Mouse (Mus musculus): ENCODE measurements around the gene Btbd9. TPM values are rescaled to one million over a fixed set of nuclear protein-coding genes. Genes with fewer than 3 reads are reported as not detected.

Btbd9 gene
- polyA plus RNA-seq, 1 experiment from 2014 or later: 79.2 TPM

- Histone ChIP-seq H3K27ac (no peak overlapping the region), H3K4me2 (no peak overlapping the region), H3K9ac (no peak overlapping the region), H3K4me3 (no peak overlapping the region), H3K9me3 (no peaks in the 10 kb centered on the region), H3K36me3 (no peaks in the 10 kb centered on the region), H3K27me3 (no peaks in the 10 kb centered on the region), H3K4me1 (peaks cover 12% of the 10 kb centered on the region)
- WGBS: 96% methylated on average over 2 of the region's 2 CpGs
- no peak for ATAC-seq (ENCODE audit: insufficient number of reproducible peaks, insufficient read depth, low FRiP score, low TSS enrichment, low read depth)
These were observed 290.6 kb downstream of the Btbd9 start for GRCm38 (mm10) chr17:30285641-30286040.

GRCm38 (mm10) chr17:30283460-30284050, 292.7 kb downstream of the Btbd9 start:
- Histone ChIP-seq H3K27me3 (no peaks in the 10 kb centered on the region), H3K4me1 (peaks cover 29% of the 10 kb centered on the region), H3K36me3 (no peaks in the 10 kb centered on the region), H3K9ac (no peak overlapping the region), H3K9me3 (no peaks in the 10 kb centered on the region), H3K4me2 (no peak overlapping the region), H3K27ac (no peak overlapping the region), H3K4me3 (no peak overlapping the region)
- ATAC-seq (ENCODE audit: insufficient number of reproducible peaks, insufficient read depth, low FRiP score, low TSS enrichment, low read depth): no peak
- WGBS: 72% methylated on average over 4 of the region's 4 CpGs

GRCm38 (mm10) chr17:30283001-30283400, 293.3 kb downstream of the Btbd9 start:
- H3K9me3 ChIP-seq: no peaks in the 10 kb centered on the region
- no peak overlapping the region for H3K27ac ChIP-seq
- H3K36me3 ChIP-seq: no peaks in the 10 kb centered on the region
- H3K4me3 ChIP-seq: no peak overlapping the region
- no peak overlapping the region for H3K4me2 ChIP-seq
- H3K4me1 ChIP-seq: peaks cover 29% of the 10 kb centered on the region
- H3K9ac ChIP-seq: no peak overlapping the region
- ATAC-seq (ENCODE audit: insufficient number of reproducible peaks, insufficient read depth, low FRiP score, low TSS enrichment, low read depth): no peak
- no peaks in the 10 kb centered on the region for H3K27me3 ChIP-seq

DNA sequence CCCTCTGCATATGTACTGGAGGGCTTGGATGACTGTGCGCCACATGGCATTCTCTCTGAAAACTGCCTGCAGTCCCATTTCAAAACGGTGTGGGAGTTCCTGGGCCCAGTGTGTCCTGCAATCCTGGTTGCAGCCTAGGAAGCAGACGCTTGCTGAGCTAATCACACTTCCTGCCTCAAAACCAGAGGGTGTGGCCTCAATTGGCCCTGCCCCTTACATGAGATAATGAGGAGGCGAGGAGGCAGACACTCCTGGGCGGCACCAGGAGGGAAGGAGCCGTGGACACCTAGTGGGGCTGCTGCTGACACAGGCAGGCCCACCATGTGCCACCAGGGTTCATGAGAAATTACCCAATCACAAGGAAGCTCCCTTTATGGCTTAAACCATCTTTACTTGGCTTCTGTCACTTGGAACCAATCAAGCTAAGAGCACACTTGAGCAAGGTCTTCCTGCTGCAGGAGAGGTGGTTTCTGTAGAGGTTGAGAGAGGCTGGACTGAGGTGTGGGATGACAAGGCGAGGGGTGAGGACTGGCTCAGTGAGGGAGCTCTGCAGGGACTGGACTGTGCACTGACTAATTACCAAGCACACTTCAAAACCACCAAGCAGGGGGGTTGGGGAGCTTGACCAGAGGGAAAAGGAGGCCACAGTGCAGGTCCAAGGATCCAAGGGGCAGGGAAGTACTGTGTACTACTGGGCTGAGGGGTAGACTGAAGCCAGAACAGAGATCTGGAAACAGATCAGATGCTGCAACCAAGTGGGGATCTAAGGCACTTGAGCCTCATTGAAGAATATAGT, 295.8 kb downstream of the Btbd9 start:
- Histone ChIP-seq H3K4me3 (no peak overlapping the region), H3K9ac (no peak overlapping the region), H3K4me2 (no peak overlapping the region), H3K27ac (no peak overlapping the region), H3K9me3 (no peaks in the 10 kb centered on the region), H3K27me3 (no peaks in the 10 kb centered on the region), H3K36me3 (no peaks in the 10 kb centered on the region), H3K4me1 (peaks cover 21% of the 10 kb centered on the region)
- 59% methylated on average over 7 of the region's 7 CpGs for WGBS
- ATAC-seq (ENCODE audit: insufficient number of reproducible peaks, insufficient read depth, low FRiP score, low TSS enrichment, low read depth): no peak

- no peak for ATAC-seq (ENCODE audit: insufficient number of reproducible peaks, insufficient read depth, low FRiP score, low TSS enrichment, low read depth)
- H3K27me3 ChIP-seq: no peaks in the 10 kb centered on the region
- H3K36me3 ChIP-seq: no peaks in the 10 kb centered on the region
- no peaks in the 10 kb centered on the region for H3K9me3 ChIP-seq
- H3K9ac ChIP-seq: no peak overlapping the region
- no peak overlapping the region for H3K27ac ChIP-seq
- H3K4me2 ChIP-seq: no peak overlapping the region
- WGBS: 46% methylated on average over 5 of the region's 5 CpGs
- no peak overlapping the region for H3K4me3 ChIP-seq
- H3K4me1 ChIP-seq: peaks cover 21% of the 10 kb centered on the region
These were observed 296.6 kb downstream of the Btbd9 start for GRCm38 (mm10) chr17:30279684-30280083.

GRCm38 (mm10) chr17:30278596-30279378, 297.5 kb downstream of the Btbd9 start:
- 33% methylated on average over 16 of the region's 16 CpGs for WGBS

GRCm38 (mm10) chr17:30276477-30276876, 299.8 kb downstream of the Btbd9 start:
- no peak overlapping the region for H3K27ac ChIP-seq
- H3K4me1 ChIP-seq: peaks cover 21% of the 10 kb centered on the region
- H3K27me3 ChIP-seq: no peaks in the 10 kb centered on the region
- no peak overlapping the region for H3K4me3 ChIP-seq
- H3K36me3 ChIP-seq: no peaks in the 10 kb centered on the region
- WGBS: 58% methylated on average over 4 of the region's 4 CpGs
- no peak overlapping the region for H3K4me2 ChIP-seq
- ATAC-seq (ENCODE audit: insufficient number of reproducible peaks, insufficient read depth, low FRiP score, low TSS enrichment, low read depth): no peak
- no peaks in the 10 kb centered on the region for H3K9me3 ChIP-seq
- no peak overlapping the region for H3K9ac ChIP-seq

More at GRCm38 (mm10) chr17:30278596-30279378, 297.5 kb downstream of the Btbd9 start:
- Histone ChIP-seq H3K27me3 (no peaks in the 10 kb centered on the region), H3K4me1 (peaks cover 21% of the 10 kb centered on the region), H3K27ac (no peak overlapping the region), H3K4me3 (no peak overlapping the region), H3K36me3 (no peaks in the 10 kb centered on the region), H3K9ac (no peak overlapping the region), H3K9me3 (no peaks in the 10 kb centered on the region), H3K4me2 (no peak overlapping the region)
- ATAC-seq (ENCODE audit: insufficient number of reproducible peaks, insufficient read depth, low FRiP score, low TSS enrichment, low read depth): no peak

DNA sequence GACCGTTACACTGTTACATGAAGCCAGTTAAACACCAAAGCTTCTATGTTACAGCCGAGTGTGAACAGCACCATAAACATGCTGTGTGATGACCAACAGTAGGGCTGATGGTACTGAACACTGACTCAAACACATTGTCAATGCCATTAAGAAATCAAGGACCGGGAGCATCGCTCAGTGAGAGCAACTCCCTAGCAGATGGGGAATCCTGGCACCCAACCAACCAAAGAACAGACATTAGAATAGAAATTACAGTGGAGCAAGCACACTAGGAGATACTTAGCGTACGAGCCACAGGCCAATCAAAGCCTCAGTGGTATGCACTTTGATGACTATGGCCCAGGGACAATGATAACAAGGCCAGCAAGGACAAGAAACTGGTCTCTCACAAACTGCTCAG, 303.5 kb downstream of the Btbd9 start:
- no peak overlapping the region for H3K4me2 ChIP-seq
- no peak overlapping the region for H3K4me3 ChIP-seq
- 89% methylated on average over 6 of the region's 6 CpGs for WGBS
- H3K27me3 ChIP-seq: no peaks in the 10 kb centered on the region
- no peaks in the 10 kb centered on the region for H3K9me3 ChIP-seq
- 0 out of 2 replicates have a peak, but pooled peaks cover 3% of the 10 kb centered on the region for H3K4me1 ChIP-seq
- no peak overlapping the region for H3K9ac ChIP-seq
- no peaks in the 10 kb centered on the region for H3K36me3 ChIP-seq
- no peak for ATAC-seq (ENCODE audit: insufficient number of reproducible peaks, insufficient read depth, low FRiP score, low TSS enrichment, low read depth)
- H3K27ac ChIP-seq: no peak overlapping the region

DNA sequence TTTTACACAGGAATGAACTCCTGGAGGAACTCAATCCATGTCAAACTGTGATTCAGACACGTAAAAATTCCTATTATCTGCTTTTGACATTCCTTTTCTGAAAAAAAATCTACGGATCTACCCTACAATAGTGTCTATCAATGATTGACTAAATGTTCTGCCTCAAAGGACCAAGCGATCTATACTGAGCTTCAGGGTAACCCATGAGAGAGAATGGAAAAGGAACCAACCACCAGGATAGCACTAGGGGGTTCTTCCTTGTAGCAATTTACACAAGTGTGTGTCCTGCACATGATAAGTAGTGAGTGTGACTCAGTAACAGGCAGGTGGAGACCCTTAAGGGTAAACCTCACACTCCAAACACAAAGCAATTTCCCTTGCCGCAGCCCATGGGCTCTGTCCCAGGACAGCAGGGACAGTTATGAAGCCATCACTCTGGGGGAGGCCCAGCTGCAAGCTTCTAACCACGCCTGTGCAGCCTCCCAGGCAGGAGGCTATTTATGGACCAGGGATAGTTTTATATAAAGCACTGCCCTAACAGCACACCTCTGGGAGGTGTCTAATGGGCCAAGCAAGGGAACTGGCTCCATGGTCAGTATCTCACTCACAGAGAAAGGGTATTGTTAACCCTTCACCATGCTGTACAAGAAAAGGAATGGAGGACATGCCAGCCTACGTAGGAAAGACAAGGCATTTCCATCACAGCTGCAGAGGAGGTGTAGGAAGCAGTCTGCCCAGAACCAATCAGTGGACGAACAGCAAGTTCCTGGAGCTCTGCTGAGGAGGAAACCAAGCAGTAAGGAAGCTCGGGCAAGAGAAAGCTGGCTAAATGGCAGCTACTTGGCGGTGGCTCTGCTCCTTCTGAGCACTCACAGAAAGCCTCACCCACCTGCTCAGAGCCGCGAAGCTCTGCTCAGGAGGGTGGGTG, 306.9 kb downstream of the Btbd9 start:
- 85% methylated on average over 11 of the region's 11 CpGs for WGBS
- Histone ChIP-seq H3K9me3 (no peaks in the 10 kb centered on the region), H3K27me3 (no peaks in the 10 kb centered on the region), H3K4me2 (no peak overlapping the region), H3K36me3 (peaks cover 3% of the 10 kb centered on the region; the same call in 1 of the 2 replicates), H3K4me1 (peaks cover 4% of the 10 kb centered on the region; the same call in 1 of the 2 replicates), H3K27ac (no peak overlapping the region), H3K9ac (no peak overlapping the region), H3K4me3 (no peak overlapping the region)
- ATAC-seq (ENCODE audit: insufficient number of reproducible peaks, insufficient read depth, low FRiP score, low TSS enrichment, low read depth): no peak

- WGBS: 94% methylated on average over 8 of the region's 8 CpGs
- Histone ChIP-seq H3K9ac (no peak overlapping the region), H3K27ac (no peak overlapping the region), H3K4me1 (peaks cover 4% of the 10 kb centered on the region; the same call in 1 of the 2 replicates), H3K9me3 (no peaks in the 10 kb centered on the region), H3K4me3 (no peak overlapping the region), H3K27me3 (no peaks in the 10 kb centered on the region), H3K4me2 (no peak overlapping the region), H3K36me3 (peaks cover 3% of the 10 kb centered on the region; the same call in 1 of the 2 replicates)
- no peak for ATAC-seq (ENCODE audit: insufficient number of reproducible peaks, insufficient read depth, low FRiP score, low TSS enrichment, low read depth)
These were observed 307.8 kb downstream of the Btbd9 start for GRCm38 (mm10) chr17:30268456-30268855.

Data from embryonic facial prominence, embryonic 13.5 days (tissue).